Mouse (Mus musculus): ENCODE results near the gene Dnajc17. TPM values are rescaled to one million over a fixed set of nuclear protein-coding genes. Genes with fewer than 3 reads are reported as not detected.

The Dnajc17 gene
- polyA plus RNA-seq, 1 experiment from 2014 or later: 23.6 TPM

DNA sequence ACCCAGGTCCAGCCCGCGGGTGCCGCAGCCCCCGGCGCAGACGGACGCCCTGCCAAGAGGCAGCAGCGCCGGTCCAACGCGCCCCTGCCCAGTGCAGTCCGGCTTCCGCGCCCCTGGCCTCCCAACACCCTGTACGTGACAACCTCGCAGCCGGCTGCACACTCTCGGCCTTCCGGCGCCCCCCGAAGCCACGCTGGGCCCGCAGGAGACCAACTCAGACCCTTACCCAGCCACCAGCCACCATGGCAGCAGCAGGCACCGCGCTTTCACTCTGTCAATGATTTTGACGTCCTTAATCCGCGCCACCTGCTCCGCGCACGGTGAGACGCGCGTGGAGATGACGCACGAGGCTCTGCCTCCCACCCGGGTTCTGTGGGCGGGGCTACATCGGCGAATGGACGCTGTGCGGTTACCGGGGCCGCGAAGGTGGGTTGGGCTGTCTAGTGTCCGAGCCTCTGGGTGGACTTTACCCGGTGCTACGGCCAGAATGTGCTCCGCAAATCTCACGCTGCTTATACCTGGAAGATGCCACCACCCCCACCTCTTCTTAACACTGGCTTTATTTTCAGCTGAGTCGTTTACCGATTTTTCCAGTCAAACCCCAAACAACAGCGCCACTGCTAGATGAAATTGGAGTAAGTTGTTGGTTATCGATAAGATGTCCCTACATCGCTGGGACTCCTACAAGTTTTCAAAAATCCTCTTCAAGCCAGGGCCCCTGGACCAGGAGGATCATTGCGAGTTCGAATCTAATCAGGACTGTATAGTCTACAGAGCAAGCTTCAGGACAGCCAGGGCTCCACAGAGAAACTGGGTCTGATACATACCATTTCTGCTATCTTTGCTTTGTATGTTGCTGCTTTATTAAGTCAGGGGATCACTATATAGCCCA lies 51.7 kb downstream of the Dnajc17 start, which contains the start of gene Rmdn3:
TSS of gene Rmdn3 (minus strand) at position 354 of the 892 bp plus-strand sequence.
- peak; percentile 93 for ATAC-seq
- H3K9ac ChIP-seq (ENCODE audit: low read depth, low read length): peak within 1 kb of the TSS; percentile 98
- H3K9me3 ChIP-seq (ENCODE audit: control insufficient read depth, low read length): no peaks in the 10 kb centered on the region
- peaks cover 18% of the 10 kb centered on the region for H3K4me1 ChIP-seq (ENCODE audit: control insufficient read depth, insufficient read depth, low read depth, low read length)
- peak within 1 kb of the TSS; percentile 96 for H3K4me3 ChIP-seq (ENCODE audit: low read length)
- H3K27me3 ChIP-seq (replicated peaks; ENCODE audit: control insufficient read depth, insufficient read depth, low read length): no peaks in the 10 kb centered on the region
- peaks cover 15% of the 10 kb centered on the region for H3K36me3 ChIP-seq (ENCODE audit: control insufficient read depth, insufficient read depth, low read length)
- H3K4me2 ChIP-seq (ENCODE audit: low read length): peak within 1 kb of the TSS; percentile 77
- under 1% methylated on average over 51 of the region's 57 CpGs for WGBS
- peak within 1 kb of the TSS; percentile 82 for H3K27ac ChIP-seq (ENCODE audit: low read depth, low read length)

DNA sequence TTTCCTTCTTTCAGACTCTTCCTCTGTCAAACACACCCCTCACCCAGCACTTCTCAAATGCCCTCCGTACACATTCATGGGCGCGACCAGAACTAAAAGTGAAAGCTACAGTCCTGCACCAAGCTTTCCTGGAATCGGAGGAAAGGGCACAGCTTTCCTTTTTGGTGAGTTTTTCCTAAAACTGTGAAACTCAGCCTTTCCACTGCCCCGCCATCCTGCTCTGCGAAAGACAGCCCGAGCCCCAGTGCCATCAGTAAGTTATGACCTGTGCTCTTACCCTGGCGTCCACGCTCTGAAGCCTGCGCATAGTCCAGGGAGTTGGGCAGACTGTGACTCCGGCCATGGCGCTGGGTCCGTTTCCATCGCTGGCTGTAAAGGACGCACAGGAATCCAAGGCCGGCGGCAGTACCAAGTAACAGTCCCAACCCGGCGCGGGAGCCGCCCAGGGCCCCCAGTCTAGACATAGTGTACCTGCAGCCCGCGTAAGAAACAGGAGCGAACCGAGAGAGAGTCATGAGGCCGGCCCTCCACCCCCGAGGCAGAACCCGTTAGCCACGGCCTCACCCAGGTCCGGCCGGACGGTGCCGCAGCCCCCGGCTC lies 52.4 kb downstream of the Dnajc17 start:
- peak overlapping the region; percentile 98 for H3K9ac ChIP-seq (ENCODE audit: low read depth, low read length)
- peaks cover 18% of the 10 kb centered on the region for H3K4me1 ChIP-seq (ENCODE audit: control insufficient read depth, insufficient read depth, low read depth, low read length)
- H3K27me3 ChIP-seq (replicated peaks; ENCODE audit: control insufficient read depth, insufficient read depth, low read length): no peaks in the 10 kb centered on the region
- H3K36me3 ChIP-seq (ENCODE audit: control insufficient read depth, insufficient read depth, low read length): peaks cover 22% of the 10 kb centered on the region
- peak overlapping the region; percentile 77 for H3K4me2 ChIP-seq (ENCODE audit: low read length)
- no peaks in the 10 kb centered on the region for H3K9me3 ChIP-seq (ENCODE audit: control insufficient read depth, low read length)
- H3K27ac ChIP-seq (ENCODE audit: low read depth, low read length): peak overlapping the region; percentile 82
- WGBS: 8% methylated on average over 32 of the region's 34 CpGs
- peak; percentile 31 for ATAC-seq
- peak overlapping the region; percentile 96 for H3K4me3 ChIP-seq (ENCODE audit: low read length)

DNA sequence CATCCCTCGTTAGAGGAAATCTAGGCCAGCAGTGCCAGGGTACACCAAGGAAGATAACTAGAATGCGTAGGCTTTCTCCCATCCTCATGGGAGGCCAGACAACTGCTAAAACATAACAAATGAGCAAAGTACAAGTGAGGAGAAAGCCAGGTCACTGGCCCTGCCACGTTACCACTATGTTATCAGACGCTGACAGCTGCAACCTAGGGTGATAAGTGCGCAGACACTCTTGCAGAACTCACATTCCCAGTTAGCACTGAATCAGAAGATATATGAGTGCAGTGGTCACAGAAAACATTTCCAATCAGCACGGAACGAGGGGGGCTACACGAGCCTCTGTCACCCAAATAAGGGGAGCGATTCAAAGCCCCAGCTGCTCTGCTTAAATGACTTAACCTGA lies 53.2 kb downstream of the Dnajc17 start:
- Histone ChIP-seq H3K4me3 (ENCODE audit: low read length) (peak overlapping the region; percentile 96; the same call in 1 of the 2 replicates), H3K9ac (ENCODE audit: low read depth, low read length) (no peak overlapping the region)
- WGBS: 88% methylated on average over 9 of the region's 9 CpGs

DNA sequence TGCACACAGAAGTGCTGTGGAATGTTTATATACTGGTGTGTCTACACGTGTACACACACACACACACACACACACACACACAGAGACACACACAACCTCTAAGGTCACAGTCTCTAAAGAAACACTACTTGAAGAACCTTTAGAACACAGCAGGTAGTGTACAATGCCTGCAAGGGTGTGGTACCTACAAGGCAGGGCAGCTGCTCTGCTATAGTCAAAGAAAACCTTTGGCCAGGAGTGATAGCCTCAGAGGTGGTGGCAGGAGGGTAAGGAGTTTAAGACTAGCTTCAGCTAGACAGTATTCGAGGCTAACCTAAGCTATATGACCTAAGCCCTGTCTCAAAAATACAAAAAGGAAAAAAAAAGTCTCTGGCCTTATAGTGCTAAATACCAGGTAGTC lies 53.9 kb downstream of the Dnajc17 start:
- no peaks in the 10 kb centered on the region for H3K27me3 ChIP-seq (replicated peaks; ENCODE audit: control insufficient read depth, insufficient read depth, low read length)
- ATAC-seq: no peak
- no peak overlapping the region for H3K9ac ChIP-seq (ENCODE audit: low read depth, low read length)
- no peaks in the 10 kb centered on the region for H3K9me3 ChIP-seq (ENCODE audit: control insufficient read depth, low read length)
- WGBS: 86% methylated on average over 2 of the region's 2 CpGs
- H3K4me1 ChIP-seq (ENCODE audit: control insufficient read depth, insufficient read depth, low read depth, low read length): peaks cover 18% of the 10 kb centered on the region
- H3K27ac ChIP-seq (ENCODE audit: low read depth, low read length): no peak overlapping the region
- H3K36me3 ChIP-seq (ENCODE audit: control insufficient read depth, insufficient read depth, low read length): peaks cover 25% of the 10 kb centered on the region
- no peak overlapping the region for H3K4me2 ChIP-seq (ENCODE audit: low read length)
- H3K4me3 ChIP-seq (ENCODE audit: low read length): no peak overlapping the region

More for the DNA sequence above, 53.2 kb downstream of the Dnajc17 start:
- peak overlapping the region; percentile 77 for H3K4me2 ChIP-seq (ENCODE audit: low read length)
- no peaks in the 10 kb centered on the region for H3K27me3 ChIP-seq (replicated peaks; ENCODE audit: control insufficient read depth, insufficient read depth, low read length)
- H3K36me3 ChIP-seq (ENCODE audit: control insufficient read depth, insufficient read depth, low read length): peaks cover 22% of the 10 kb centered on the region
- no peaks in the 10 kb centered on the region for H3K9me3 ChIP-seq (ENCODE audit: control insufficient read depth, low read length)
- H3K27ac ChIP-seq (ENCODE audit: low read depth, low read length): no peak overlapping the region
- no peak for ATAC-seq
- H3K4me1 ChIP-seq (ENCODE audit: control insufficient read depth, insufficient read depth, low read depth, low read length): peaks cover 18% of the 10 kb centered on the region

DNA sequence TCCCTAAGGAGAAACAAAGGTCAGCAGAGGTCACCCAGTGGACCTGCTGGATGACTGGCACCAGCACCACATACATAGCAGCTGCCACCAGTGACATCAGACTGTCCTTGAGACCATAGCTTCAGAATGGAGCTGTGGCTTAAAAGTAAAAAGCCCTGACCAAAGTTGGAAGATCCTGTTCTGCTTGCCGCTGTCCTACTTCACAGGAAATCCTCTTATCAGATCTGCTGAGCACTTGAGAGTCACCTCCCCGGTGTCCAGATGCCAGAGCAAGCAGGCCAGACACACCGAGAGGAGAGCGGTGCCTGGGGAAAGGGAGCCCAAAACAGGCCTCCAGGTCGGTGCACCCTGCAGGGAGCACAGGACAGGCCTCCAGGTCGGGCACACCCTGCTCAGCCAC lies 56.3 kb downstream of the Dnajc17 start:
- no peak for ATAC-seq
- H3K36me3 ChIP-seq (ENCODE audit: control insufficient read depth, insufficient read depth, low read length): peaks cover 33% of the 10 kb centered on the region
- 95% methylated on average over 6 of the region's 6 CpGs for WGBS

DNA sequence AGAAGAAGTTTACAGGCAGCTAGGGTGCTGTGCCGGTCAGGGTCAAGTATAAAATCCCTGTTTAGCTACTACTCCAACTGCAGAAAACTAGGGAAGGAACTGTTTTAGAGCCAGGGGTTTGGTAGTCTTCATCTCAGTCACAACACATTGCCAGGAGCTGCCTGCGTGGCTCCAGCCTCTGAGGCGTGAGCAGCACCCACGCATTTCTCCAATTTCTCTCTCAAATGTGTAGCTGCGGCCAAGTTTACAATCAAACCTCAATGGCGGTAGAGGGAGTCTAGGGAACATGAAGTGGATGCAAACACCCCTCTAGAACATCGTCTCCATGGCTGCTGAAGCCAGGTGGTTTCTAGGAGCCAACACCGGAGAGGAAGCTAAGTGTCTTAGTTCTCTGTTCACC lies 60.8 kb downstream of the Dnajc17 start:
- Histone ChIP-seq H3K9ac (ENCODE audit: low read depth, low read length) (no peak overlapping the region), H3K4me1 (ENCODE audit: control insufficient read depth, insufficient read depth, low read depth, low read length) (no peaks in the 10 kb centered on the region), H3K4me3 (ENCODE audit: low read length) (no peak overlapping the region), H3K4me2 (ENCODE audit: low read length) (no peak overlapping the region), H3K27me3 (replicated peaks; ENCODE audit: control insufficient read depth, insufficient read depth, low read length) (no peaks in the 10 kb centered on the region), H3K36me3 (ENCODE audit: control insufficient read depth, insufficient read depth, low read length) (peaks cover 48% of the 10 kb centered on the region), H3K9me3 (ENCODE audit: control insufficient read depth, low read length) (no peaks in the 10 kb centered on the region), H3K27ac (ENCODE audit: low read depth, low read length) (no peak overlapping the region)
- WGBS: 92% methylated on average over 8 of the region's 8 CpGs
- ATAC-seq: no peak

More for the DNA sequence above, 56.3 kb downstream of the Dnajc17 start:
- Histone ChIP-seq H3K4me2 (ENCODE audit: low read length) (no peak overlapping the region), H3K4me3 (ENCODE audit: low read length) (no peak overlapping the region), H3K9me3 (ENCODE audit: control insufficient read depth, low read length) (no peaks in the 10 kb centered on the region), H3K27me3 (replicated peaks; ENCODE audit: control insufficient read depth, insufficient read depth, low read length) (no peaks in the 10 kb centered on the region), H3K4me1 (ENCODE audit: control insufficient read depth, insufficient read depth, low read depth, low read length) (peaks cover 14% of the 10 kb centered on the region), H3K9ac (ENCODE audit: low read depth, low read length) (no peak overlapping the region), H3K27ac (ENCODE audit: low read depth, low read length) (no peak overlapping the region)

DNA sequence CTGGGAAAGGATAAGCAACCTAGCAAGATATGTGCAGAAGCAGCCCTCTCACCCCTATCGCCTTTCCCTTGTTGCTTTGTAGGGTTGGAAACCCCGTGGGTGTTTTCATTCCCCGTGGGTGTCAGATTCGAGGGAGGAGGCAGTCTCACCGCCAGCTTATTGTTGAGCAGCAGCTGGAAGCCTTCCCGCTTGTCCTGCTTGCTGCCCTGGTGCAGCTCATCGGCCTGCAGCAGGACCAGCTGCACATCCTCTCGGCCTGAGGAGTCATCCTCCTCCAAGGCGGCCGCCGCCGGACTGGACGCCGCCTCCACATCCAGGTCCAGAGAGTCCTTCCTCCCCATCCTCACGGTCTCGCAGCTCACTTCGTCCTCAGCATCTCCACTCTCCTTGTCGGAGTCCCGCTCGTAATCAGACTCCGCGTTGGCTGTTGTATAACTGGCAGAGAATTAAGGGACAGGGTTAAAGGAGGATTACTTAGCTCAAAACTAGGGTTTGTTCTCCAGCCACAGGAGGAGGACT lies 61.4 kb downstream of the Dnajc17 start:
- Histone ChIP-seq H3K36me3 (ENCODE audit: control insufficient read depth, insufficient read depth, low read length) (peaks cover 49% of the 10 kb centered on the region), H3K4me3 (ENCODE audit: low read length) (no peak overlapping the region), H3K27ac (ENCODE audit: low read depth, low read length) (no peak overlapping the region), H3K4me1 (ENCODE audit: control insufficient read depth, insufficient read depth, low read depth, low read length) (no peaks in the 10 kb centered on the region), H3K4me2 (ENCODE audit: low read length) (no peak overlapping the region), H3K9me3 (ENCODE audit: control insufficient read depth, low read length) (no peaks in the 10 kb centered on the region), H3K27me3 (replicated peaks; ENCODE audit: control insufficient read depth, insufficient read depth, low read length) (no peaks in the 10 kb centered on the region), H3K9ac (ENCODE audit: low read depth, low read length) (no peak overlapping the region)
- WGBS: 84% methylated on average over 22 of the region's 22 CpGs
- ATAC-seq: no peak

DNA sequence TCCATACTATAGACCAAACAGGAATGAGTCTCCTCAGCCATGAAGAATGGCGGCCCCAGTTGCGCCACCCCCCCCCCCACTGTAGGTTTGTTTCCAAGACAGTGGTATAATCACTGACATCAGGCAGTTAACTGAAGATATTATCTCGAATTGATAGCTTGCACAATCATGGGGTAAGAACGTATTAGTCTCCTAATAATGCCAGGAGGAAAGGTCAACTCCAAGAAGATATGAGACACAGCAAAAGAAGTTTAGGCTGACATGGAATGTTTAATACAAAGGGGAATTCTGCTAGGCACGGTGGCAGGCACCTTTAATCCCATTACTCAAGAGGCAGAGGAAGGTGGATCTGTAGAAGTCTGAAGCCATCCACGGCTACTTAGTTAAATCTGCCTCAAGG lies 62.2 kb downstream of the Dnajc17 start:
- no peaks in the 10 kb centered on the region for H3K4me1 ChIP-seq (ENCODE audit: control insufficient read depth, insufficient read depth, low read depth, low read length)
- no peak overlapping the region for H3K9ac ChIP-seq (ENCODE audit: low read depth, low read length)
- peaks cover 49% of the 10 kb centered on the region for H3K36me3 ChIP-seq (ENCODE audit: control insufficient read depth, insufficient read depth, low read length)
- 93% methylated on average over 6 of the region's 6 CpGs for WGBS
- no peak overlapping the region for H3K27ac ChIP-seq (ENCODE audit: low read depth, low read length)
- no peaks in the 10 kb centered on the region for H3K9me3 ChIP-seq (ENCODE audit: control insufficient read depth, low read length)
- H3K4me2 ChIP-seq (ENCODE audit: low read length): no peak overlapping the region
- ATAC-seq: no peak
- H3K27me3 ChIP-seq (replicated peaks; ENCODE audit: control insufficient read depth, insufficient read depth, low read length): no peaks in the 10 kb centered on the region
- H3K4me3 ChIP-seq (ENCODE audit: low read length): no peak overlapping the region

DNA sequence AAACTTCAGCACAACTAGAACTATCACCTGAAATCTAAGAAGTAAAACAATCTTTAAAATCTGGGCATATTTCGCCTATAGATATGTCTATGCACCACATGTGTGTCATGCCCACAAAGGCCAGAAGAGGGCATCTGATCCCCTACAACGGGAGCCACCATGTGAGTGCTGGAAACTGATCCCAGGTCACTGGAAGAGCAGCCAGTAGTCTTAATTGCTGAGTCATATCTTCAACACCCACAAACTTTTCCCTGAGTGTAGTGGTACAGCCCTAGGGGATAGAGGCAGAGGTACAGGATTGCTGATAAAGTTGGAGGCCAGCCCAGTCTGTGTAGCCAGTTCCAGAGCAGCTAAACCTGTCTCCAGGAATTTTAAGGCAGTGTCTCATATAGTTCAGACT lies 63.4 kb downstream of the Dnajc17 start:
- ATAC-seq: no peak
- peaks cover 47% of the 10 kb centered on the region for H3K36me3 ChIP-seq (ENCODE audit: control insufficient read depth, insufficient read depth, low read length)
- 86% methylated on average over 2 of the region's 2 CpGs for WGBS

More for the DNA sequence above, 63.4 kb downstream of the Dnajc17 start:
- no peak overlapping the region for H3K4me3 ChIP-seq (ENCODE audit: low read length)
- no peaks in the 10 kb centered on the region for H3K27me3 ChIP-seq (replicated peaks; ENCODE audit: control insufficient read depth, insufficient read depth, low read length)
- no peaks in the 10 kb centered on the region for H3K4me1 ChIP-seq (ENCODE audit: control insufficient read depth, insufficient read depth, low read depth, low read length)
- H3K4me2 ChIP-seq (ENCODE audit: low read length): no peak overlapping the region
- H3K9ac ChIP-seq (ENCODE audit: low read depth, low read length): no peak overlapping the region
- no peak overlapping the region for H3K27ac ChIP-seq (ENCODE audit: low read depth, low read length)
- no peaks in the 10 kb centered on the region for H3K9me3 ChIP-seq (ENCODE audit: control insufficient read depth, low read length)

Measured in hindbrain, embryonic 16.5 days (tissue).